Mouse (Mus musculus): ENCODE data around the gene Stim1. TPM values are rescaled to one million over a fixed set of nuclear protein-coding genes. Genes with fewer than 3 reads are reported as not detected.

Stim1 gene
- polyA plus RNA-seq, 1 experiment from 2014 or later: 15.1 TPM

- ATAC-seq: no peak
- Histone ChIP-seq H3K36me3 (ENCODE audit: control insufficient read depth, insufficient read depth, low read length) (peaks cover 34% of the 10 kb centered on the region), H3K4me3 (ENCODE audit: low read length) (no peak overlapping the region), H3K9me3 (ENCODE audit: control insufficient read depth, low read length) (no peaks in the 10 kb centered on the region), H3K4me2 (ENCODE audit: low read length) (no peak overlapping the region), H3K27me3 (replicated peaks; ENCODE audit: control insufficient read depth, insufficient read depth, low read length) (no peaks in the 10 kb centered on the region), H3K27ac (ENCODE audit: low read depth, low read length) (no peak overlapping the region), H3K9ac (ENCODE audit: low read depth, low read length) (no peak overlapping the region), H3K4me1 (ENCODE audit: control insufficient read depth, insufficient read depth, low read depth, low read length) (no peaks in the 10 kb centered on the region)
- 82% methylated on average over 5 of the region's 5 CpGs for WGBS
Observed at GRCm38 (mm10) chr7:102458618-102459380, 191.2 kb downstream of the Stim1 start.

GRCm38 (mm10) chr7:102467566-102467965, 200.0 kb downstream of the Stim1 start:
- Histone ChIP-seq H3K4me1 (ENCODE audit: control insufficient read depth, insufficient read depth, low read depth, low read length) (no peaks in the 10 kb centered on the region), H3K9me3 (ENCODE audit: control insufficient read depth, low read length) (no peaks in the 10 kb centered on the region), H3K4me3 (ENCODE audit: low read length) (no peak overlapping the region), H3K4me2 (ENCODE audit: low read length) (no peak overlapping the region), H3K36me3 (ENCODE audit: control insufficient read depth, insufficient read depth, low read length) (peaks cover 35% of the 10 kb centered on the region), H3K9ac (ENCODE audit: low read depth, low read length) (no peak overlapping the region), H3K27ac (ENCODE audit: low read depth, low read length) (no peak overlapping the region), H3K27me3 (replicated peaks; ENCODE audit: control insufficient read depth, insufficient read depth, low read length) (no peaks in the 10 kb centered on the region)
- WGBS: 90% methylated on average over 8 of the region's 8 CpGs
- no peak for ATAC-seq

GRCm38 (mm10) chr7:102472675-102473074, 205.1 kb downstream of the Stim1 start:
- Histone ChIP-seq H3K36me3 (ENCODE audit: control insufficient read depth, insufficient read depth, low read length) (peaks cover 9% of the 10 kb centered on the region), H3K27me3 (replicated peaks; ENCODE audit: control insufficient read depth, insufficient read depth, low read length) (no peaks in the 10 kb centered on the region), H3K9me3 (ENCODE audit: control insufficient read depth, low read length) (no peaks in the 10 kb centered on the region), H3K27ac (ENCODE audit: low read depth, low read length) (no peak overlapping the region), H3K4me1 (ENCODE audit: control insufficient read depth, insufficient read depth, low read depth, low read length) (no peaks in the 10 kb centered on the region), H3K4me3 (ENCODE audit: low read length) (no peak overlapping the region), H3K4me2 (ENCODE audit: low read length) (no peak overlapping the region), H3K9ac (ENCODE audit: low read depth, low read length) (no peak overlapping the region)
- 79% methylated on average over 5 of the region's 5 CpGs for WGBS
- no peak for ATAC-seq

- ATAC-seq: no peak
- Histone ChIP-seq H3K9me3 (ENCODE audit: control insufficient read depth, low read length) (no peaks in the 10 kb centered on the region), H3K27me3 (replicated peaks; ENCODE audit: control insufficient read depth, insufficient read depth, low read length) (no peaks in the 10 kb centered on the region), H3K27ac (ENCODE audit: low read depth, low read length) (no peak overlapping the region), H3K4me2 (ENCODE audit: low read length) (no peak overlapping the region), H3K36me3 (ENCODE audit: control insufficient read depth, insufficient read depth, low read length) (no peaks in the 10 kb centered on the region), H3K4me1 (ENCODE audit: control insufficient read depth, insufficient read depth, low read depth, low read length) (no peaks in the 10 kb centered on the region), H3K9ac (ENCODE audit: low read depth, low read length) (no peak overlapping the region), H3K4me3 (ENCODE audit: low read length) (no peak overlapping the region)
- over 99% methylated on average over 5 of the region's 5 CpGs for WGBS
Observed at GRCm38 (mm10) chr7:102476601-102477000, 209.0 kb downstream of the Stim1 start.

- Histone ChIP-seq H3K27ac (ENCODE audit: low read depth, low read length) (no peak overlapping the region), H3K27me3 (replicated peaks; ENCODE audit: control insufficient read depth, insufficient read depth, low read length) (no peaks in the 10 kb centered on the region), H3K4me2 (ENCODE audit: low read length) (no peak overlapping the region), H3K36me3 (ENCODE audit: control insufficient read depth, insufficient read depth, low read length) (no peaks in the 10 kb centered on the region), H3K4me1 (ENCODE audit: control insufficient read depth, insufficient read depth, low read depth, low read length) (no peaks in the 10 kb centered on the region), H3K9me3 (ENCODE audit: control insufficient read depth, low read length) (no peaks in the 10 kb centered on the region), H3K4me3 (ENCODE audit: low read length) (no peak overlapping the region), H3K9ac (ENCODE audit: low read depth, low read length) (no peak overlapping the region)
- WGBS: 75% methylated on average over 11 of the region's 11 CpGs
- ATAC-seq: no peak
Observed at GRCm38 (mm10) chr7:102477377-102477776, 209.8 kb downstream of the Stim1 start.

- H3K36me3 ChIP-seq (ENCODE audit: control insufficient read depth, insufficient read depth, low read length): no peaks in the 10 kb centered on the region
- WGBS: 88% methylated on average over 4 of the region's 4 CpGs
Observed at GRCm38 (mm10) chr7:102478425-102478824, 210.8 kb downstream of the Stim1 start.

GRCm38 (mm10) chr7:102478926-102479325, 211.3 kb downstream of the Stim1 start:
- no peak overlapping the region for H3K4me2 ChIP-seq (ENCODE audit: low read length)
- no peaks in the 10 kb centered on the region for H3K36me3 ChIP-seq (ENCODE audit: control insufficient read depth, insufficient read depth, low read length)
- H3K27me3 ChIP-seq (replicated peaks; ENCODE audit: control insufficient read depth, insufficient read depth, low read length): no peaks in the 10 kb centered on the region
- no peak for ATAC-seq
- no peak overlapping the region for H3K4me3 ChIP-seq (ENCODE audit: low read length)
- no peak overlapping the region for H3K9ac ChIP-seq (ENCODE audit: low read depth, low read length)
- 92% methylated on average over 3 of the region's 3 CpGs for WGBS
- H3K4me1 ChIP-seq (ENCODE audit: control insufficient read depth, insufficient read depth, low read depth, low read length): no peaks in the 10 kb centered on the region
- no peak overlapping the region for H3K27ac ChIP-seq (ENCODE audit: low read depth, low read length)
- no peaks in the 10 kb centered on the region for H3K9me3 ChIP-seq (ENCODE audit: control insufficient read depth, low read length)

More at GRCm38 (mm10) chr7:102478425-102478824, 210.8 kb downstream of the Stim1 start:
- no peak overlapping the region for H3K4me3 ChIP-seq (ENCODE audit: low read length)
- no peaks in the 10 kb centered on the region for H3K9me3 ChIP-seq (ENCODE audit: control insufficient read depth, low read length)
- H3K27ac ChIP-seq (ENCODE audit: low read depth, low read length): no peak overlapping the region
- no peaks in the 10 kb centered on the region for H3K27me3 ChIP-seq (replicated peaks; ENCODE audit: control insufficient read depth, insufficient read depth, low read length)
- no peak for ATAC-seq
- H3K9ac ChIP-seq (ENCODE audit: low read depth, low read length): no peak overlapping the region
- H3K4me1 ChIP-seq (ENCODE audit: control insufficient read depth, insufficient read depth, low read depth, low read length): no peaks in the 10 kb centered on the region
- no peak overlapping the region for H3K4me2 ChIP-seq (ENCODE audit: low read length)

GRCm38 (mm10) chr7:102479368-102480078, 211.9 kb downstream of the Stim1 start:
- 75% methylated on average over 5 of the region's 5 CpGs for WGBS
- Histone ChIP-seq H3K4me2 (ENCODE audit: low read length) (no peak overlapping the region), H3K36me3 (ENCODE audit: control insufficient read depth, insufficient read depth, low read length) (no peaks in the 10 kb centered on the region), H3K27ac (ENCODE audit: low read depth, low read length) (no peak overlapping the region), H3K4me3 (ENCODE audit: low read length) (no peak overlapping the region), H3K27me3 (replicated peaks; ENCODE audit: control insufficient read depth, insufficient read depth, low read length) (no peaks in the 10 kb centered on the region), H3K4me1 (ENCODE audit: control insufficient read depth, insufficient read depth, low read depth, low read length) (no peaks in the 10 kb centered on the region), H3K9me3 (ENCODE audit: control insufficient read depth, low read length) (no peaks in the 10 kb centered on the region), H3K9ac (ENCODE audit: low read depth, low read length) (no peak overlapping the region)
- no peak for ATAC-seq

GRCm38 (mm10) chr7:102480821-102481220, 213.2 kb downstream of the Stim1 start:
- no peaks in the 10 kb centered on the region for H3K27me3 ChIP-seq (replicated peaks; ENCODE audit: control insufficient read depth, insufficient read depth, low read length)
- H3K4me1 ChIP-seq (ENCODE audit: control insufficient read depth, insufficient read depth, low read depth, low read length): no peaks in the 10 kb centered on the region
- no peak overlapping the region for H3K27ac ChIP-seq (ENCODE audit: low read depth, low read length)
- no peak for ATAC-seq
- H3K36me3 ChIP-seq (ENCODE audit: control insufficient read depth, insufficient read depth, low read length): no peaks in the 10 kb centered on the region
- H3K9ac ChIP-seq (ENCODE audit: low read depth, low read length): no peak overlapping the region
- WGBS: 91% methylated on average over 4 of the region's 4 CpGs
- H3K4me3 ChIP-seq (ENCODE audit: low read length): no peak overlapping the region
- no peak overlapping the region for H3K4me2 ChIP-seq (ENCODE audit: low read length)
- H3K9me3 ChIP-seq (ENCODE audit: control insufficient read depth, low read length): no peaks in the 10 kb centered on the region

Data from hindbrain, embryonic 16.5 days (tissue).